8 mouse cellular contexts compared by ENCODE assay signal in genomic region chr4:97776388-97777080, GRCm38 (mm10). TPM values are rescaled to one million over a fixed set of nuclear protein-coding genes. Genes with fewer than 3 reads are reported as not detected.
A peak's percentile ranks its signal among the peaks of the same experiment; 100 is the strongest.
DNase-seq lines count a peak whose midpoint lies in the region; ATAC-seq and TF ChIP-seq lines count a peak whose summit lies in the region.

No protein-coding gene starts in this region.

- H3K9me3 ChIP-seq in forebrain, embryonic 11.5 days (ENCODE audit: control insufficient read depth, low read length) = no peaks in the 10 kb centered on the region
- no peaks in the 10 kb centered on the region for H3K9me3 ChIP-seq in intestine, postnatal 0 days (ENCODE audit: control insufficient read depth)
- H3K9me3 ChIP-seq in midbrain, embryonic 15.5 days = no peaks in the 10 kb centered on the region

- DNase-seq in cerebellum, postnatal 10 days = peak; percentile 48 to 60
- DNase-seq in cerebellum, adult 9-11 months = no peak
- peak; percentile 45 for DNase-seq in 416B (ENCODE audit: low read depth)
- DNase-seq in forebrain, embryonic 11.5 days (ENCODE audit: low spot score) = peak; percentile 57
- no peak for DNase-seq in frontal cortex, postnatal 36 days (ENCODE audit: low spot score in 2 of 2)
- DNase-seq in urinary bladder, postnatal 4 days (ENCODE audit: low spot score in 2 of 2) = no peak

- ATAC-seq in forebrain, embryonic 11.5 days (replicated peaks; ENCODE audit: low FRiP score) = no peak
- ATAC-seq in intestine, postnatal 0 days = no peak
- no peak for ATAC-seq in midbrain, embryonic 15.5 days (replicated peaks)

- no peaks in the 10 kb centered on the region for H3K36me3 ChIP-seq in forebrain, embryonic 11.5 days (ENCODE audit: control insufficient read depth, insufficient read depth, low read length)
- no peaks in the 10 kb centered on the region for H3K36me3 ChIP-seq in intestine, postnatal 0 days (ENCODE audit: control insufficient read depth, insufficient read depth)
- H3K36me3 ChIP-seq in midbrain, embryonic 15.5 days (replicated peaks) = no peaks in the 10 kb centered on the region

- no peak for TF ChIP-seq CTCF in intestine, postnatal 0 days (IDR thresholded peaks at IDR 0.05; ENCODE audit: low read depth)

- WGBS in forebrain, embryonic 11.5 days = under 1% methylated on average over 10 of the region's 10 CpGs
- 2% methylated on average over 10 of the region's 10 CpGs for WGBS in intestine, postnatal 0 days
- under 1% methylated on average over 10 of the region's 10 CpGs for WGBS in midbrain, embryonic 15.5 days

- H3K27ac ChIP-seq in forebrain, embryonic 11.5 days (ENCODE audit: low read depth, low read length) = peak overlapping the region; percentile 78
- peak overlapping the region; percentile 85 for H3K27ac ChIP-seq in intestine, postnatal 0 days (ENCODE audit: low read depth, low read length)
- peak overlapping the region; percentile 78 for H3K27ac ChIP-seq in midbrain, embryonic 15.5 days

- H3K4me2 ChIP-seq in forebrain, embryonic 11.5 days (ENCODE audit: low read depth, low read length, severe bottlenecking) = peak overlapping the region; percentile 80
- peak overlapping the region; percentile 95 for H3K4me2 ChIP-seq in intestine, postnatal 0 days (replicated peaks; ENCODE audit: low read depth)
- peak overlapping the region; percentile 98 for H3K4me2 ChIP-seq in midbrain, embryonic 15.5 days

- H3K4me1 ChIP-seq in forebrain, embryonic 11.5 days (replicated peaks; ENCODE audit: control insufficient read depth, insufficient read depth, low read length) = peaks cover 10% of the 10 kb centered on the region
- 0 out of 2 replicates have a peak, but pooled peaks cover 9% of the 10 kb centered on the region for H3K4me1 ChIP-seq in intestine, postnatal 0 days (replicated peaks; ENCODE audit: control insufficient read depth, insufficient read depth, low read length)
- peaks cover 27% of the 10 kb centered on the region for H3K4me1 ChIP-seq in midbrain, embryonic 15.5 days

- peak overlapping the region; percentile 90 for H3K4me3 ChIP-seq in forebrain, embryonic 11.5 days (ENCODE audit: low read depth, low read length)
- peak overlapping the region; percentile 94 for H3K4me3 ChIP-seq in intestine, postnatal 0 days (ENCODE audit: low read depth, low read length)
- peak overlapping the region; percentile 86 for H3K4me3 ChIP-seq in midbrain, embryonic 15.5 days

- H3K27me3 ChIP-seq in forebrain, embryonic 11.5 days (ENCODE audit: control insufficient read depth, insufficient read depth, low read length) = peaks cover 6% of the 10 kb centered on the region; the same call in 1 of the 2 replicates
- no peaks in the 10 kb centered on the region; the same call in 1 of the 2 replicates for H3K27me3 ChIP-seq in intestine, postnatal 0 days (replicated peaks; ENCODE audit: control insufficient read depth, insufficient read depth, low read length)
- peaks cover 19% of the 10 kb centered on the region for H3K27me3 ChIP-seq in midbrain, embryonic 15.5 days (replicated peaks)

- peak overlapping the region; percentile 96 for H3K9ac ChIP-seq in forebrain, embryonic 11.5 days (ENCODE audit: low read length)
- peak overlapping the region; percentile 85 for H3K9ac ChIP-seq in intestine, postnatal 0 days (ENCODE audit: low read depth, low read length)
- H3K9ac ChIP-seq in midbrain, embryonic 15.5 days = peak overlapping the region; percentile 73

RNA-seq across cellular contexts. Expression of gene E130114P18Rik, which starts 1.3 kb away (rescaled TPM):
- 45.7 and 46.4 TPM in 2 replicates for polyA plus RNA-seq in forebrain, embryonic 11.5 days (2014; fragmentation: Nextera tagmentation; extraction: Ambion mirVana)
- polyA plus RNA-seq in intestine, postnatal 0 days (2015; fragmentation: Nextera tagmentation; extraction: Ambion mirVana) = 1.3 and 1.6 TPM in 2 replicates
- polyA plus RNA-seq in midbrain, embryonic 15.5 days (2015; fragmentation: Nextera tagmentation; extraction: Ambion mirVana) = 12.7 and 13.7 TPM in 2 replicates

RNA-seq across cellular contexts. Expression of gene Nfia, which starts 4.0 kb away (rescaled TPM):
- 39.5 and 45.4 TPM in 2 replicates for polyA plus RNA-seq in forebrain, embryonic 11.5 days (2014; fragmentation: Nextera tagmentation; extraction: Ambion mirVana)
- polyA plus RNA-seq in intestine, postnatal 0 days (2015; fragmentation: Nextera tagmentation; extraction: Ambion mirVana) = 15.9 and 18.4 TPM in 2 replicates
- 26.5 and 27.8 TPM in 2 replicates for polyA plus RNA-seq in midbrain, embryonic 15.5 days (2015; fragmentation: Nextera tagmentation; extraction: Ambion mirVana)

Comparison
In these comparisons a context has a peak if more than half of its experiments do, and no peak if none do; other contexts are left out.
1. DNase-seq: peak in cerebellum, postnatal 10 days (2 of 2), 416B (single experiment) and forebrain, embryonic 11.5 days (single experiment); none in cerebellum, adult 9-11 months (single experiment), frontal cortex, postnatal 36 days (0 of 2) and urinary bladder, postnatal 4 days (0 of 2).
2. Peak in every context shown above with its lines, with median percentiles within 50 percentile points of each other: H3K27ac ChIP-seq, H3K4me2 ChIP-seq, H3K4me3 ChIP-seq and H3K9ac ChIP-seq.